Mouse (Mus musculus): ENCODE results near the gene Tspan31. TPM values are rescaled to one million over a fixed set of nuclear protein-coding genes. Genes with fewer than 3 reads are reported as not detected.

Tspan31 gene
- polyA plus RNA-seq, 1 experiment from 2014 or later: 36.7 TPM

DNA sequence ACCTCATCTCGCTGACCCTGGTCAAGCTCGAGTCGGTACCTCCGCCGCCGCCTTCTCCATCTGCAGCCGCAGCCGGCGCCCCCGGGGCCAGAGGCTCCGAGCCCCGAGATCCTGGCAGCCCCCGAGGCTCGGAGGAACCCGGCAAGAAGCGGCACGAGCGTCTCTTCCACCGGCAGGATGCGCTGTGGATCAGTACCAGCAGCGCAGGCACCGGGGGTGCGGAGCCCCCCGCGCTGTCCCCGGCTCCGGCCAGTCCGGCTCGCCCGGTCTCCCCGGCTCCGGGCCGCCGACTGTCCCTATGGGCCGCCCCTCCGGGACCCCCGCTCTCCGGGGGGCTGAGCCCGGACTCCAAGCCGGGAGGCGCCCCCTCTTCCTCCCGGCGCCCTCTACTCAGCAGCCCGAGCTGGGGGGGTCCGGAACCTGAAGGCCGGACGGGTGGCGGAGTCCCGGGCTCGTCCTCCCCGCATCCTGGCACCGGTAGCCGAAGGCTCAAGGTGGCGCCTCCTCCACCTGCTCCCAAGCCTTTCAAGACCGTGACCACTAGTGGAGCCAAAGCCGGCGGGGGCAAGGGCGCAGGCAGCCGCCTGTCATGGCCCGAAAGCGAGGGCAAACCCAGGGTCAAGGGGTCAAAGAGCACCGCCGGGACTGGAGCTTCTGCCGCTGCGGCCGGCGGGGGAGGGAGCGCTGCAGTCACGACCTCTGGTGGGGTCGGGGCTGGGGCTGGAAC is 9.8 kb upstream of the Tspan31 start:
- WGBS: 2% methylated on average over 65 of the region's 70 CpGs
- ATAC-seq: 0 out of 2 replicates have a peak, but pooled peaks have one; percentile 8
- Histone ChIP-seq H3K9ac (ENCODE audit: low read length) (peak overlapping the region; percentile 85), H3K27me3 (replicated peaks; ENCODE audit: control insufficient read depth, insufficient read depth, low read length) (peaks cover 37% of the 10 kb centered on the region), H3K4me1 (ENCODE audit: control insufficient read depth, insufficient read depth, low read length) (peaks cover 31% of the 10 kb centered on the region), H3K36me3 (ENCODE audit: control insufficient read depth, insufficient read depth, low read length) (peaks cover 8% of the 10 kb centered on the region; the same call in 1 of the 2 replicates), H3K4me3 (ENCODE audit: low read depth, low read length) (peak overlapping the region; percentile 74), H3K27ac (ENCODE audit: low read depth, low read length) (peak overlapping the region; percentile 86), H3K9me3 (replicated peaks; ENCODE audit: control insufficient read depth, low read length) (no peaks in the 10 kb centered on the region), H3K4me2 (ENCODE audit: low read length) (peak overlapping the region; percentile 97)
- DNase-seq (ENCODE audit: low spot score): no peak

DNA sequence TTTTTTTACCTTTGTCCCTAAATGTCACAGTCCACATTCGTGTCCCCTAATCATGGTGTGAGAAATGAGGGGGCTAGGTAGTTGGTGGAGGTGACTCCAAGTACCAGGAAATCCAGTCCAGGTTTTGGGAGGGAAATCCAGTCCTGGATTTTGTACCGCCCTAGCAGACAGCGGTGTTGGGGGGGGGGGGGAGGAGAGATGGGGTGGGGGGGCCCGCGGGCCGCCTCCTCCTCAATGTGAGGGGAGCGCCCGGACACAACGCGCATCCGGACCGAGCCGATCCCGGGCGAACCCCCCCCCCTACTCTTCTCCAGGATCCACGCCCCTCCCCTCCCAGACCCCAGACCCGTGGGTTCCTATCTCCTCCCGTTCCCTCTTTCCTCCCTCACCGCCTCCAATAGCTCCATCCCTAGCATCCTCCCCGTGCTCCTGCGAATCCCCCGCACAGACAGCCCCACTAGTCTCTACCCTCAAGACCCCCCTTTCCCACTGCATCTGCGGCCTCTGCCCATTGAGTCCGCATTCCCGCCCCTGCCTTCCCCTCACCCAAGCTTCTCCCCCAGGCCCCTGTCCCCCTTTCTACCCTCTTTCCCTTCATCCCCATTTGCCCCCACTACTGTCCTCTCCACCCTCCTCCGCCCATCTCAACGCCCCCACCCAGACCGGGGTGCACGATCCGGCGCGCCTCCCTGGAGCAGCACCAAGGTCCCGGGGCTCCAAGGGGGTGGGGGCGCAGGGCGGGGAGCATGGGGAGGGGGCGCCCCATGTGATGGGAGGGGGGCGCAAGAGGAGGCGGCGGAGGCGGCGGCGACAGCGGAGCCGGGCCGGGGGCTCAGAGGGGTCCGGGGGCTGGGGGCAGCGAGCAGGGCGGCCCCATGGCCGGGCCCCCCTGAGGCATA is 8.9 kb upstream of the Tspan31 start:
- 0% methylated on average over 30 of the region's 49 CpGs for WGBS
- H3K9me3 ChIP-seq (replicated peaks; ENCODE audit: control insufficient read depth, low read length): no peaks in the 10 kb centered on the region
- peak overlapping the region; percentile 86 for H3K27ac ChIP-seq (ENCODE audit: low read depth, low read length)
- ATAC-seq (peak; percentile 71), DNase-seq (ENCODE audit: low spot score) (peak; percentile 86)
- peaks cover 3% of the 10 kb centered on the region; the same call in 1 of the 2 replicates for H3K36me3 ChIP-seq (ENCODE audit: control insufficient read depth, insufficient read depth, low read length)
- peaks cover 31% of the 10 kb centered on the region for H3K4me1 ChIP-seq (ENCODE audit: control insufficient read depth, insufficient read depth, low read length)
- H3K4me2 ChIP-seq (ENCODE audit: low read length): peak overlapping the region; percentile 97
- peaks cover 31% of the 10 kb centered on the region for H3K27me3 ChIP-seq (replicated peaks; ENCODE audit: control insufficient read depth, insufficient read depth, low read length)
- H3K9ac ChIP-seq (ENCODE audit: low read length): peak overlapping the region; percentile 85
- H3K4me3 ChIP-seq (ENCODE audit: low read depth, low read length): peak overlapping the region; percentile 74

DNA sequence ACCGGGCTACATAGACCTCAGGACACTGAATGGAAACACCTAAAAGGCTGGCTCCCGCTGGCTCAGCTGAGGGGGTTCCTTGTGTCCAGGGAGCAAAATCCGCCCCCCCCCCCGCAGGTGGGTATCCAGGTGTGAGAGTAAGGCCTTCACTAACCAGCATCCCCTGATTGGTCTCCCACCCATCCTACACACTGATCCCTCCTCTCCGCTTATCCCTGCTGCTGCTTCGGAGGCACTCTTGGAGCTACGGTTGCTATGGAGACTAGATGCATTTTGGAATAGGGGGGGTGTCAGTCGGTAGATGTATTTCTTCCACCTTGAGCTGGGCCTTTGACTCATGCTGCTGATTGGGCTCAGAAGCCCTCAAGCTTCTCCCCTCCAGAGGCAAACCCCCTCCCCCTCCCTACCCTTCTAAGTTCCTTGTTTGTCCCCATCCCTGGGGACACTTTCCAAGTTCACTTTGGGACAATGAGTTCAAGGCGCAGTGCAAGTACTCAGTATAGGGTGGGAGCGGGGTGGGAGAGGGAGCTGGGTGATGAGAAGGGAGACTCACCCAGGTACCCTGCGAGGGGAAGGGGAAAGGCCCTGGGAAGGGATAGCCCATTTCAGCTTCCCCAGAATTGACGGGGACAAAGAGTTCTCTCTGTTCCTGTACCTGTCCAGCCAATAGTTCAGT is 8.1 kb upstream of the Tspan31 start:
- Histone ChIP-seq H3K9ac (ENCODE audit: low read length) (peak overlapping the region; percentile 40), H3K27ac (ENCODE audit: low read depth, low read length) (peak overlapping the region; percentile 86), H3K4me2 (ENCODE audit: low read length) (peak overlapping the region; percentile 97), H3K27me3 (replicated peaks; ENCODE audit: control insufficient read depth, insufficient read depth, low read length) (peaks cover 23% of the 10 kb centered on the region), H3K36me3 (ENCODE audit: control insufficient read depth, insufficient read depth, low read length) (no peaks in the 10 kb centered on the region), H3K4me3 (ENCODE audit: low read depth, low read length) (peak overlapping the region; percentile 74), H3K4me1 (ENCODE audit: control insufficient read depth, insufficient read depth, low read length) (peaks cover 31% of the 10 kb centered on the region), H3K9me3 (replicated peaks; ENCODE audit: control insufficient read depth, low read length) (no peaks in the 10 kb centered on the region)
- DNase-seq (ENCODE audit: low spot score): peak; percentile 76
- peak; percentile 50 for ATAC-seq
- WGBS: 3% methylated on average over 12 of the region's 12 CpGs

DNA sequence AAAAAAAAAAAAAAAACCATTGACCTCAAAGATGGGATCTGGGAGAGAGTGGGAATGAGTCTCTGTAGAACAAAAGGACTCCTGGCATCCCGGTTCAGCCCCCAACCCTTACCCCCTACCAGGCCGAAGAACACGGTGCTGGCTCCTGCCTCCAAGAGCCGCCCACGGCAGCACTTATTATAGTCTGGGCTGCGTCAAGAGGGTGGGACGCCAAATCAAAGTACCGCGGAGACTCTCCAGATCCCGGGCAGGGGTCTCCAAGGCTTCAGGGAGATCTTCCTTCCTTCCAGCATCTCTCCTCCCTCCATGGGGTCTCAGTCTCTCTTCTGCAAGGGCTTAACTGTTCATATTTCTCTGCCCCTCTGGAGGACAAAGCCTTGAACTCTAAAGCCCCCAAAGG is 7.5 kb upstream of the Tspan31 start:
- Histone ChIP-seq H3K4me1 (ENCODE audit: control insufficient read depth, insufficient read depth, low read length) (peaks cover 31% of the 10 kb centered on the region), H3K9me3 (replicated peaks; ENCODE audit: control insufficient read depth, low read length) (no peaks in the 10 kb centered on the region), H3K36me3 (ENCODE audit: control insufficient read depth, insufficient read depth, low read length) (no peaks in the 10 kb centered on the region), H3K27me3 (replicated peaks; ENCODE audit: control insufficient read depth, insufficient read depth, low read length) (peaks cover 18% of the 10 kb centered on the region), H3K4me2 (ENCODE audit: low read length) (peak overlapping the region; percentile 97), H3K27ac (ENCODE audit: low read depth, low read length) (peak overlapping the region; percentile 86), H3K9ac (ENCODE audit: low read length) (peak overlapping the region; percentile 40; the same call in 1 of the 2 replicates), H3K4me3 (ENCODE audit: low read depth, low read length) (peak overlapping the region; percentile 74)
- ATAC-seq (no peak), DNase-seq (ENCODE audit: low spot score) (no peak)
- 6% methylated on average over 10 of the region's 10 CpGs for WGBS

DNA sequence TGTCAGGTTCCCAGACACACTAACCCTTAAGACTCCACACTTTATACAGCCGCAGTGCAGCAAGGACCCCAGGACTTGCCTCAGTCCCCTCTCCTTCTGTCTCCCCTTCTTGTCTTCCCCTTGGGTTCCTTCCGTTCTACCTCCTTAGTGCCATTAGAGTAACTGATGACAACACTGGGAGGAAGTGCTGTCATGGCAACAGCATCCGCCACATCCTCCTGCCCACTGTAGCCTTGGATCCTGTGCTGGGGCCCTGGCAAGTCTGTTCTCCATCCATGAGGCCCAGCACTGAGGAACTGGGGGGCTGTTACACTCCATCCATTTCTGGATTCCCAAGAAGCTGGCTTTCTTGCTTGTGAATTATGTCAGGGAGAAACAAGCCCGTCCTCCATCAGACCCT is 6.0 kb upstream of the Tspan31 start:
- DNase-seq (ENCODE audit: low spot score) (no peak), ATAC-seq (no peak)
- Histone ChIP-seq H3K36me3 (ENCODE audit: control insufficient read depth, insufficient read depth, low read length) (no peaks in the 10 kb centered on the region), H3K4me1 (ENCODE audit: control insufficient read depth, insufficient read depth, low read length) (peaks cover 24% of the 10 kb centered on the region), H3K9ac (ENCODE audit: low read length) (no peak overlapping the region), H3K27ac (ENCODE audit: low read depth, low read length) (no peak overlapping the region), H3K4me2 (ENCODE audit: low read length) (no peak overlapping the region), H3K27me3 (replicated peaks; ENCODE audit: control insufficient read depth, insufficient read depth, low read length) (peaks cover 13% of the 10 kb centered on the region), H3K4me3 (ENCODE audit: low read depth, low read length) (no peak overlapping the region), H3K9me3 (replicated peaks; ENCODE audit: control insufficient read depth, low read length) (no peaks in the 10 kb centered on the region)
- WGBS: 47% methylated on average over 4 of the region's 4 CpGs

DNA sequence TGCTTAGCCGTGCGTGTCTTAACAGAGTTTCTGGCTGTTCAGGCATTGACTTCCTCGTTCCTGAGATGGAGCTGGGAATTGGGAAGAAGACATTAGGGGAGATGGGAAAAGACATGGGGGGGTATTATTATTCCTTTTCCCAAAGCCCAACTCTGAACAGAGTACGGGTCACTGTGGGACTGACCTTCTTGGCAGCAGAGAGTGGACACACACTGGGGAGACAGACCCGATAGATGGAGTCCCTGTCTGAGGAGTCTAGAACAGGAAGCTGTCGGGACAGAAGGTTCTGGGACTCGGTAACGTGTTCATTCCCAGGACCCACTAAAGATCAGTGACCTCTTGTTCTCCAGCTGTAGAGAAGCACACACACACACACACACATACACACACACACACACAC is 5.6 kb upstream of the Tspan31 start:
- Histone ChIP-seq H3K4me1 (ENCODE audit: control insufficient read depth, insufficient read depth, low read length) (peaks cover 24% of the 10 kb centered on the region; the same call in 1 of the 2 replicates), H3K9ac (ENCODE audit: low read length) (no peak overlapping the region), H3K4me3 (ENCODE audit: low read depth, low read length) (no peak overlapping the region), H3K27ac (ENCODE audit: low read depth, low read length) (no peak overlapping the region), H3K36me3 (ENCODE audit: control insufficient read depth, insufficient read depth, low read length) (no peaks in the 10 kb centered on the region), H3K4me2 (ENCODE audit: low read length) (no peak overlapping the region), H3K9me3 (replicated peaks; ENCODE audit: control insufficient read depth, low read length) (no peaks in the 10 kb centered on the region), H3K27me3 (replicated peaks; ENCODE audit: control insufficient read depth, insufficient read depth, low read length) (peaks cover 9% of the 10 kb centered on the region)
- no peak for DNase-seq (ENCODE audit: low spot score)
- WGBS: 79% methylated on average over 8 of the region's 8 CpGs
- ATAC-seq: no peak

DNA sequence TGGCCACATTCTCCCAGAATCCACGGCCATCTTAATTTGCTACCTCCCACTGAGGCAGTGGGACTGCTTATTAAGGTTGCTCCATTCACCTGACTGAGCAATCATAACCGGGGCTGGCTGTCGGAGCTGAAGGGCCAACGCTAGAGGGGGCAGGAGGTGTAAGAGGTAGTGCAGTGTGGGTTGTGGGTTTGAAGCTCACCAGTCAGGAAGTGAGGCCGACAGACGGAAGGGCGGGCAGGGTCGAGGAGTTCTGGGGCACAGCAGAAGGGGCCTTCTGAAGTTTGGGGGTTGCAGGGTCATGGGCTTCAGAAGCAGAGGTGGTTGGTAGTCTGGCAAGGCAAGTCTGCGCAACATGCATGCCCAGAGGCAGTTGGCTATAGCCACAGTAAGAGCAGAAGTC is 5.0 kb upstream of the Tspan31 start, which contains the start of gene Agap2:
Agap2 (plus strand) TSS at position 205 of the 400 bp plus-strand sequence.
- Histone ChIP-seq H3K27me3 (replicated peaks; ENCODE audit: control insufficient read depth, insufficient read depth, low read length) (peaks cover 3% of the 10 kb centered on the region), H3K4me1 (ENCODE audit: control insufficient read depth, insufficient read depth, low read length) (peaks cover 22% of the 10 kb centered on the region; the same call in 1 of the 2 replicates), H3K9me3 (replicated peaks; ENCODE audit: control insufficient read depth, low read length) (no peaks in the 10 kb centered on the region), H3K36me3 (ENCODE audit: control insufficient read depth, insufficient read depth, low read length) (no peaks in the 10 kb centered on the region), H3K9ac (ENCODE audit: low read length) (no peak within 1 kb of the TSS), H3K27ac (ENCODE audit: low read depth, low read length) (no peak within 1 kb of the TSS), H3K4me3 (ENCODE audit: low read depth, low read length) (no peak within 1 kb of the TSS), H3K4me2 (ENCODE audit: low read length) (no peak within 1 kb of the TSS)
- no peak for DNase-seq (ENCODE audit: low spot score)
- no peak for ATAC-seq
- WGBS: 63% methylated on average over 9 of the region's 9 CpGs

DNA sequence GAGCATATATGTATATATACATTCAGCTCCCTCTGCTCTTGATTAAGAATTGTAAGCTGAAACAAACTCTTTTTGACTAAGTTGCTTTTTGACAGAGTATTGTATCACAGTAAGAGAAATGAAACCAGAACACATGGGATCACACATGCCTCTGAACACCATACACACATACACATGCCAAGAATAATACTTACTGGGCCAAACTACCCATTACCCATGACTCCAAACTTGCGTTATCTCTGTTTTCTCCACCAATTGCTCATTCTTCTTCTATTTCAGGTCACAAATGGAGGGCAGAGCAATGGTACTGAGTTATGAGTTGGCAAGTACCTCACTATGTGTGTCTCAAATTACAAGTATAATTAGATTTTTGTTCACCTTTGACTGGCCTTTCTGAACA is 3.9 kb upstream of the Tspan31 start:
- H3K9me3 ChIP-seq (replicated peaks; ENCODE audit: control insufficient read depth, low read length): no peaks in the 10 kb centered on the region
- no peak for ATAC-seq

More for the DNA sequence above, 3.9 kb upstream of the Tspan31 start:
- Histone ChIP-seq H3K36me3 (ENCODE audit: control insufficient read depth, insufficient read depth, low read length) (no peaks in the 10 kb centered on the region), H3K4me3 (ENCODE audit: low read depth, low read length) (no peak overlapping the region), H3K27ac (ENCODE audit: low read depth, low read length) (no peak overlapping the region), H3K4me1 (ENCODE audit: control insufficient read depth, insufficient read depth, low read length) (peaks cover 22% of the 10 kb centered on the region), H3K27me3 (replicated peaks; ENCODE audit: control insufficient read depth, insufficient read depth, low read length) (no peaks in the 10 kb centered on the region; the same call in 1 of the 2 replicates), H3K4me2 (ENCODE audit: low read length) (no peak overlapping the region), H3K9ac (ENCODE audit: low read length) (no peak overlapping the region)
- no peak for DNase-seq (ENCODE audit: low spot score)
- 92% methylated on average over 1 of the region's 1 CpGs for WGBS
